Mouse (Mus musculus): ENCODE measurements around the gene Pafah1b3.

DNA sequence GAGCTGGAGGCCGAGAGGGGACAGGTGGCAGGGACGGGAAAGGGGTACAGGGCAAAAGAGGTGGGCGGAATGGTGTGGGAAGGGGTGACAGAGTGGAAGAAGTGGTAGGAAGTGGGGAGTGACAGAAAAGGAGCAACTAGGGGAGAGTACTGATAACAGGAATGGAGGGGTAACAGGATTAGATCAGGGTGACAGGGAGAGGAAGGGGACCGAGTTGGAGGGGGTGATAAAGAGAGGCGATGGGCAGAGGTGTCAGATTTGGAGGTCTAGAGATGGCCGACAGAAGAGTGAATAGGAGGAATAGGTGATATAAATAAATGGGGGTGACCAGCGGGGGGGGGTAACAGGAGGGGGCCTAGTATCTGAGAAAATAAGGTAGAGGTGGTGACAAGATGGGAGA lies 29.2 kb downstream of the Pafah1b3 start:
- TF ChIP-seq CTCF (conservative IDR thresholded peaks at IDR 0.05; ENCODE audit: low read length) (no peak), NANOG (IDR thresholded peaks at IDR 0.05; ENCODE audit: borderline replicate concordance, low read length) (no peak), POU5F1 (IDR thresholded peaks at IDR 0.05; ENCODE audit: borderline replicate concordance, low read length) (no peak)
